Mouse (Mus musculus): ENCODE measurements around the gene Cacnb4. TPM values are rescaled to one million over a fixed set of nuclear protein-coding genes. Genes with fewer than 3 reads are reported as not detected.

Gene Cacnb4
- polyA plus RNA-seq, 1 experiment, result not detected

- no peak for TF ChIP-seq GATA1 (IDR thresholded peaks at IDR 0.05; ENCODE audit: low read length)
Measured at GRCm38 (mm10) chr2:52625731-52626130, 50.9 kb downstream of the Cacnb4 start.

DNA sequence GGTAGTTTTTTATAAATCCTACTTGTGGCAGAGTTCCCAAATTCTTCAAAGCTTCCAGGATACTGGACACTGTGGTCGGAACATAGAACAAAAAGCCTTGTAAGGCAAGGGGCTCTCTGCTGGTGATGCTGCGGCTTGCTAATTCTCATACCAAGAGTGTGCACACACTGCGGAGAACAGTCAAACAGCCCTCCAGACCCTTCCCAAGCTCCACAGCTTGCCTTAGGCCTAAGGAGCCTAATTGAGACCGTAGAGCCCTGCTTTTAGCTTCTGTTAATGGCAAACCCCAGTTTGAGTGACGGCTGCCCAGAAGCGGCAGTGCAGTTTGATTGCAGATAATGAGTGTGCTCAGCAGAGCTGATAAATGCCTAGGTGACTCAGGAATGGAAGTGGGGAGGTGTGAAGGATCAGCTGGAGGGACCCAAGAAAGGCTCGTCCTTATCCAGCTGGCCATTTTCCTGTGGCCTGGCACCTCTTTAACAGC lies 52.7 kb downstream of the Cacnb4 start:
- TF ChIP-seq GATA1 (IDR thresholded peaks at IDR 0.05; ENCODE audit: low read length), result no peak

DNA sequence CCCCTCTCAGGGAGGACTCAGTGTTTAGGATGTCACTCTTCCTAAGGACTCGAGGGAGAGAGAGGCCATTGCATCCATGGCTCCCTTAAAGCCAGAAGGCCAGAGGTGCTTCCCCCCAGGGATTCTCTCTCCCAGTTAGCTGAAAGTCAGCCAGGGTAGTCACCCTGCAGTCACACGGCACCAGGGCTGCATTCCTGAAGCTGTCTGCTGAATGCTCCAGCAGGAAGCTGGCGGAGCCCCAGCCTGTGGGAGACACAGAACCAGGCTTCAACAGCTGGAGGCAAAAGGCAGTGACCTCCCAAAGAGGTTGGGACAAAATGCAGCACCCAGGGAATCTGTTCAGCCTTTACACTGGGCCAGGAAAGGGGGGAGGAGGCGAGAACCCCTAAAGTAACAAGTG lies 53.2 kb downstream of the Cacnb4 start:
- TF ChIP-seq GATA1 (IDR thresholded peaks at IDR 0.05; ENCODE audit: low read length), result no peak

- no peak for TF ChIP-seq GATA1 (IDR thresholded peaks at IDR 0.05; ENCODE audit: low read length)
Measured at GRCm38 (mm10) chr2:52622616-52623015, 54.0 kb downstream of the Cacnb4 start.

DNA sequence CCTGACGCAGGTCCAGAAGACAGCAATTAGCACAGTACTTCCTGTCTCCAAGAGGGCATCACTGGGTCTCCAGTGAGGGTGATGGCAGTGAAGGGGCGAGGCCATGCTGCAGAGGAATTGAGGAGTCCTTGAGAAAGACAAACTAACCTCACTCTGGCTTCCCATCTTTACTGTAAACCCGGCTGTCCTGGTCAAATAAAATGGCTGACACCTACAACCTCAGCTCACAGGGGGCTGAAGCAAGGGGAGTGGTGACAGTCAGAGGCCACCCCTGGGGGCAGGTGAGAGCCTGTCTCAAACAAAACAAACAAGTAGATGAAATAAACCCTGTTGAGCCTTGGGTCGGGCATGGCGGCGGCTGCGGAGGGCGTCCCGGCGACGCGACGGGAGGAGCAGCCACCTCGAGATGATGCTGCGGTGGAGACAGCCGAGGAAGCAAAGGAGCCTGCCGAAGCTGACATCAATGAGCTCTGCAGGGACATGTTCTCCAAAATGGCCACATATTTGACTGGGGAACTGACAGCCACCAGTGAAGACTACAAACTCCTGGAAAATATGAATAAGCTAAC lies 57.1 kb downstream of the Cacnb4 start:
- TF ChIP-seq GATA1 (IDR thresholded peaks at IDR 0.05; ENCODE audit: low read length), result no peak

GRCm38 (mm10) chr2:52618804-52619203 lies 57.8 kb downstream of the Cacnb4 start:
- TF ChIP-seq GATA1 (IDR thresholded peaks at IDR 0.05; ENCODE audit: low read length), result no peak

DNA sequence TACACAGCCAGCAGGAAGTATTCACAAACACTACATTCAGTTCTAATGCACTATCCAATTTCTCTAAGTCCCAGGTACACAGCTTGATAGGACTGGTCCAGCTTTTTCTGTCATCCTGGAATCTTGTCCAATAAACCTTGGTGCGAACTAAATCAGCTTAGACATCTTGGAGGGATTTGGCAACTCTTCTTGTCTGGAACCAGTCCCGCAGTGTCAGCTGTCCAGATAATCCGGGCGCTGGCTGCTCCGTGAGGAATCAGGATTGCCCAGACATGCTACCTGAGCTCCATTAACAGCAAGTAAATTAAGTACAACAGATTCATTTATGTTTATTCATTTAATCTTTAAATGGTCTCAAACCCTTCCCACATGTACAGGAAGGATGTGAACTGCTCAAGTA lies 61.2 kb downstream of the Cacnb4 start:
- no peak for TF ChIP-seq GATA1 (IDR thresholded peaks at IDR 0.05; ENCODE audit: low read length)

GRCm38 (mm10) chr2:52613888-52614287 lies 62.7 kb downstream of the Cacnb4 start:
- TF ChIP-seq GATA1 (IDR thresholded peaks at IDR 0.05; ENCODE audit: low read length), result no peak

DNA sequence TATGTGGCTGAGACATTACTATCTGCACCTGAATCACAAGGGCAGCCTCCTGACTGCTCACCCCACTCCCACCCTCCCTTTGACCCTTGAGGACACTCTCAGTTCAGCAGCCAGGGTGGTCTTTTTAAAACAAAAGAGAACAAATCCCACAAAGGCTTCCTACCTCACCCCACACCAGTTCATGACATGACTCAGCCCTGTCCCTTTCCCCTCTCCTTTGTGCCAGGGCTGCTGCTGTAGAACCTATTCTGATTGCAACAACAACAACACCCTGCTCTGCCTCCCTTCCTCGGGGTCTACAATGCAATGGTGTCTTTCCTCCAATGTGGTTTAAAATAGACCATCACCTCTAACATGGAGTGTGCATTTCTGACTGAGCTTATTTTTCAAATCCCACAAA lies 67.1 kb downstream of the Cacnb4 start:
- no peak for TF ChIP-seq GATA1 (IDR thresholded peaks at IDR 0.05; ENCODE audit: low read length)

DNA sequence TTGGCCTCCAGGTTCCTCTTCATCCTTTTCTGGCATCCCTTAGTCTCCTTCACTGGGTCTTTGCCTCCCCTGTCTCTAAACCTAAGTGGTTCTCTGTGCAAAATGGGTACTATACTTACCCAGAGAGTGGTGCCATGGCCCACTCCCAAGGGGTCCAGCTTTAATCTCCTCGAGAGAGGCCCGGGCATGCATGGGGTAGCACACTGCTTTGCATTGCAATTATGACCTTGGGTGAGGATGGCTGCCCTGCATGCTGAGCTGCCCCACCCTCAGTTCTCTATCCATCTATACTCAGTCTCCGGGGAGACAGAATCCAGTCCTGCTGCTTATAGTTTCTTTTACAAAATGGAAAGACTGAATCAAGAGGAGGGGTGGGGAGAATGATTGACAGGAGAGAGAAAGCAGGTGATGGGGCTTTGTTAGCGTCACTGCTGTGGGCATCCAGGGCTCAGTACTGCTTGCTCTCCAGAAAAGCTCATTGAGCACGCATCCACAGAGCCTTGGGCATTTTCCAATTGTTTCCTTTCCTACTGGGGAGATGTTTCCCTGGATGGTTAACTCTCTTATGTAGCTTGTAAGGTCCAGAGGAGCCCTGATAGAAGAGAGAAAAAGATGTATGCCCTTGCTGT lies 68.7 kb downstream of the Cacnb4 start:
- TF ChIP-seq GATA1 (IDR thresholded peaks at IDR 0.05; ENCODE audit: low read length), result no peak

DNA sequence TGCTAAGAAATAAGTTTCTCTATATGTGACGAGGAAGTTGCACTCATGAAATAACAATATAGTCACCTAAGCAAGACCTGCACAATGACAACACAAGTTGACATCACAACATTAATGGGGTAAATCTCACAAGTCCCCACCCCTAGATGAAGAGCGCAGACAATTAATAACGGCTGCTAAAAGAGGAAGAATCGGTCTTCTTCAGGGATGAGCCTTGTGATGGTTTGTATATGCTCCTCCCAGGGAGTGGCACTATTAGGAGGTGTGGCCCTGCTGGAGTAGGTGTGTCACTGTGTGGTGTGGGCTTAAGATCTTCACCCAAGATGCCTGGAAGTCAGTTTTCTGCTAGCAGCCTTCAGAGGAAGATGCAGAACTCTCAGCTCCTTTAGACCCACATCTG lies 70.3 kb downstream of the Cacnb4 start:
- no peak for TF ChIP-seq GATA1 (IDR thresholded peaks at IDR 0.05; ENCODE audit: low read length)

DNA sequence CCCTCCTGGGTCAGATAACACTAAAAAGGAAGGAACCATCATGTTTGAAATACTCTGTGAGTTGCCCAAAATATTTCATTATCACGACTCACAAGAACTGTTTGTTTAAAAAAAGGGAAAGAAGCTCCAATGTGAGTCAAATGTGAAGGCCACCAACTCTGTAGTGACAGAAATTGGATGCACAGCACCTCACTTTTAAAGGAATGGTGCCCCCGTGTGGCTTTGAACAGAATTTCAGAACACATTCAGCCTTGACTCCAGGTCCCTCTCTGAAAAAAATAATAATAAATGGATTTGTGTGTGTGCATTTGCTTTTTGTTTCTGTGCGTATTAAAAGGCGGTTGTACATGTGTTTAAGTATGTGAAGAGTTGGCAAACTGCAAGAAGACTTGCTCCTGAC lies 71.3 kb downstream of the Cacnb4 start:
- no peak for TF ChIP-seq GATA1 (IDR thresholded peaks at IDR 0.05; ENCODE audit: low read length)

DNA sequence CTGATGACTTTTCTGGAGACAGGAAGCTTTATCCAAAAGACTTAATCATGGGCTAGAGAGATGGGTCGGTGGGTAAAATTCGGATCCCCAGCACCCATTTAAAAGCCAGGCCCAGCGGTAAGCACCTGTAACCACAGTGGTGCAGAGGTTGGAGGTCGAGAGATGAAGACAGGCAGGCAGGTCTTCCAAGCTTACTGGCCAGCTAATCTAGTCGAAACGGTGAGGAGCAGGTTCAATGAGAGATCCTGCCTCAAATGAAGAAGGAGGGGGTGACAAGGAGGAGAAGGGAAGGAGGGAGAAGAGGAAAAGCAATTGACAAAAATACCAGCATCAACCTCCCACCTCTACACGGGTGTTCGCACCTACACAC lies 72.0 kb downstream of the Cacnb4 start:
- TF ChIP-seq GATA1 (IDR thresholded peaks at IDR 0.05; ENCODE audit: low read length), result no peak

GRCm38 (mm10) chr2:52603935-52604650 lies 72.5 kb downstream of the Cacnb4 start:
- TF ChIP-seq GATA1 (IDR thresholded peaks at IDR 0.05; ENCODE audit: low read length), result no peak

DNA sequence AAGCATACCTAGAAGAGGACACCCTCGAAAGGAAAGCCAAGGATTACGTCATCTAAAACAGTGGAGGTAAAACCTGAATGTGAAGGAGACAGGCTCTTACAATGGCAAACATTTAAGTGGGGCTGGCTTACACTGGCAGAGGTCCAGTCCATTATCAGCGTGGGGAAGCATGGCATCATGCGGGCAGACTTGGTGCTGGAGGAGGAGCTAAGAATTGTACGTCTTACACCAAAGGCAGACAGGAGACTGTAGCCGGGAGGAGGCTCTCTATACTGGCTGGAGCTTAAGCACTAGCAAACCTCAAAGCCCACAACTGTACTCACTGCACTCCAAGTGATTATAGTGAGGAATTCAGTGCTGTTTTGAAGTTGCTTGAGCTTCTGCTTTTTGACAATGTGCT lies 73.2 kb downstream of the Cacnb4 start:
- TF ChIP-seq GATA1 (IDR thresholded peaks at IDR 0.05; ENCODE audit: low read length), result no peak

- no peak for TF ChIP-seq GATA1 (IDR thresholded peaks at IDR 0.05; ENCODE audit: low read length)
Measured at GRCm38 (mm10) chr2:52602921-52603320, 73.7 kb downstream of the Cacnb4 start.

DNA sequence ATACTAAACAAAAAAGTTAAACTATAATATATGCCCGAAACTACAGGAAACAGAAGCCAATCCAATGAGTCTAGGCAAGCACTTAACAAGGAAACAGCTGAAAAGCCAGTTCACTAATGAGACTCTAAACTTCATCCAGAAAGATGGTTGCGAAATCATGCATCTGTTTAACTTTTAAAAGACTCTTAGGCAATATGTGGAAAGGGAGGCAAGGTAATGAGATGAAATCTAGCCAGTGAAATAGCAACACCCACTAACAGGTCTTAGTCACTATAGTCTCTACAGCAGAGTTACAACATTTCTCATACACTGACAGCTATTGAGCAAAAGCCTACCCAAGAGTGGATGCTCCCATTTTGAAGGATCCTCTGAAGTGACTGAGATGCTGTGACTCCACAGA lies 74.4 kb downstream of the Cacnb4 start:
- no peak for TF ChIP-seq GATA1 (IDR thresholded peaks at IDR 0.05; ENCODE audit: low read length)

Measured in G1E-ER4 (cell line).